Mouse (Mus musculus): Measurements from ENCODE around the gene Shisa7. TPM values are rescaled to one million over a fixed set of nuclear protein-coding genes. Genes with fewer than 3 reads are reported as not detected.
"Not testable (repeated sequence)": the region's sequence is repeated elsewhere in the genome, so short reads cannot be mapped to it uniquely, and the experiment has no call there.

Shisa7 gene
- total RNA-seq, 2 experiments from 2014 or later = 132 to 182 TPM

GRCm38 (mm10) chr7:4806716-4807115 is 37.8 kb downstream of the Shisa7 start:
- no peak for DNase-seq (ENCODE audit: extremely low spot score in 1 of 2, low spot score in 1 of 2)

GRCm38 (mm10) chr7:4802247-4802646 is 42.2 kb downstream of the Shisa7 start:
- no peak for DNase-seq (ENCODE audit: extremely low spot score in 1 of 2, low spot score in 1 of 2)

- DNase-seq (ENCODE audit: extremely low spot score in 1 of 2, low spot score in 1 of 2) = no peak
These were observed 48.6 kb downstream of the Shisa7 start for GRCm38 (mm10) chr7:4795767-4796433.

DNA sequence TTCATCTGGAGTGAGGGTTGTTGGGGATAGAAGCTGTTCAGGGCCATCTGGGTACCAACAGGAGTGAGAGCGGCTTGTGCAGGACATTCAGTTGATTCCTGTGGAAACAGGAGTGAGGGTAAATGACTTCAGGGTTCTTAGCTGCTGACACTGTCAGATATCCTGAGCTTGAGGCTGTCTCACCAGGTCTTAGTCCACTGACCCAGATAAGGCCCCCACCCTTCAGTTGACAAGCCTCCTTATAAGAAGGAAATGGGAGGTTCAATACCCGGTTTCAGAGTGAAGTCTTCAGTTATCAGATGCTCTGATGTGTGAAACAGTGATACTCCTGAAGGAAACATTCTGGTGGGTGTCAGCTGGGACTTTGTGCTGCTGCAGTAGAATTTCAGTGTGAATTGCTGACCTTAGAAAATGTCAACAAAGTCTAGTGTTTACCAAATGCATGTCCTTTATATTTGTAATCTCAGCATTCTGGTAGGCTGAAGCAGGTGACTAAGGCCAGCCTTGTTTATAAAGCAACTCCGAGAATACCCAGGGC is 49.8 kb downstream of the Shisa7 start:
- DNase-seq (ENCODE audit: extremely low spot score in 1 of 2, low spot score in 1 of 2) = no peak

DNA sequence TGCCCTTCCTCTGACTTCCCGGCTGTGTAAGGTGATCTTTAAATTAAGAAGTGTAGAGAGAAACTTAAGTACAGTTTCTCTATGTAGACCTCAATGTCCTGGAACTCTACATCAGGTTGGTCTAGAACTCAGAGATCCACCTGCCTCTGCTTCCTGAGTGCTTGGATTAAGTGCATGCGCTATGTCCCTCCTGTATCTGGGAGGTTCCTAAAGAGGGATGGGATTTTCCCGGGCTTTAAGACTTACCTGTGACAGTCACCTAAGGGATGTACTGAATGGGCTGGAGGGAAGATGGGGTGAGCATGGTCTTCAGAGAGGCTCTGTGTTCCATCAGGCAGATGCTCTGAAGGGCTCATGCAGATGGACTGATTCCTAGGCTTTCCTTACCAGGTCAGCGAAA is 50.8 kb downstream of the Shisa7 start:
- DNase-seq (ENCODE audit: extremely low spot score in 1 of 2, low spot score in 1 of 2) = no peak

DNA sequence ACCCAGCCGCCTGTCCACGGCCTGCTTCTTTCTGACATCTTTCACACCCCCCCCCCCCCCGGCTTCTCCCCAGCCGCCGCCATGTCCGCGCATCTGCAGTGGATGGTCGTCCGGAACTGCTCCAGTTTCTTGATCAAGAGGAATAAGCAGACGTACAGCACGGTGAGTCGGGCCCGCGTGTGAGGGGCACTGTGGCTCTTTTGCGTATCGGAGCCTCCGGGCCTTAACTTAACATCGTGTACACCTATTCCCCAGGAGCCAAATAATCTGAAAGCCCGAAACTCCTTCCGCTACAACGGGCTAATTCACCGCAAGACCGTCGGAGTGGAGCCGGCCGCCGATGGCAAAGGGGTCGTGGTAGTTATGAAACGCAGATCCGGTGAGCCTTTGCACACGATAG is 51.2 kb downstream of the Shisa7 start:
- not testable (repeated sequence) for DNase-seq (ENCODE audit: extremely low spot score in 1 of 2, low spot score in 1 of 2)

DNA sequence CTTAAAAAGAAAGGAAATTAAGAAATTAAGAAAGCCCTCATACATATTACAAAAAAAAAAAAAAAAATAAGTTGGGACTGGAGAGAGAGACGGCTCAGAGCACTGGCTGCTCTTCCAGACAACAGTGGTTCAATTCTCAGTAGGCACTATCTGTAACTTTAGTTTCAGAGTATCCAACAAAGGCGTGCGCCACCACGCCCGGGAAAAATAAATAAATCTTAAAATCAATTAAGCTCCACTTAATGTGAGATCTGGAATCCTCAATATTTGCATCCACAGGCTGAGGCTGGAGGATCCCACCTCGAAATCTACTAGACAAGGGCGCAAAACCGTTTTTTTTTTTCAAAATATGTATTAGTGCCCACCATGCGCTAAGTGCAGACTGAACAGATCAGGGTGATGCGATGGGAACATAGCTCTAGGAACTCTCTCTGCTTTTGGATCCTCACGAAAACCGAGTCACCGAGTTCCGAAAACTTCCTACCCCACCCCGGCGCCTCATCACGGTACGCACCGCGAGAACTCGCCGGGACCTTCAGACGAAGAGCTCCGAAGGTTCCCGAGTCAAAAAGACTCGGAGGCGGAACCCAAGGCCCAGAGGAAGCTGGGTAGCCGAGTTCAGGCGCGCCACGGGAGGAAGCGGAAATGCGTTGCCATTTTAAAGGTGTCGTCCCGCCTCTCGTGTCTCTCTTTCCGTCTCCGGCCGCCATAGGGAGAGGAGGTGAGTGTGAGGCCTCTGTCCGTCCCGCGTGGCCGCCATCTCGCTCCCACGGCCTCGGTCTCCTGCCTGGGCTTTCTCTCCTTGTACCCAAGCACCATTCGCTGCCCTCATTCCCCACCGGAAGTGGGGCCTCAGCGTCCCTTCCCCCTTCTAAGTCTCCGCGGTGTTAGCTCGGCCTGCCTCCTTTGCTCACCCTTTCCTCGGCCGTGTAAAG is 52.0 kb downstream of the Shisa7 start, which contains the start of gene Rpl28:
Gene Rpl28 (plus strand): TSS at position 597 of the 935 bp plus-strand sequence.
- peak; percentile 86 to 89 for DNase-seq (ENCODE audit: extremely low spot score in 1 of 2, low spot score in 1 of 2)

GRCm38 (mm10) chr7:4789436-4789935 is 55.0 kb downstream of the Shisa7 start, which contains the start of gene Tmem238:
TSS of gene Tmem238 (minus strand) at chr7:4789656.
- no peak for DNase-seq (ENCODE audit: extremely low spot score in 1 of 2, low spot score in 1 of 2)

DNA sequence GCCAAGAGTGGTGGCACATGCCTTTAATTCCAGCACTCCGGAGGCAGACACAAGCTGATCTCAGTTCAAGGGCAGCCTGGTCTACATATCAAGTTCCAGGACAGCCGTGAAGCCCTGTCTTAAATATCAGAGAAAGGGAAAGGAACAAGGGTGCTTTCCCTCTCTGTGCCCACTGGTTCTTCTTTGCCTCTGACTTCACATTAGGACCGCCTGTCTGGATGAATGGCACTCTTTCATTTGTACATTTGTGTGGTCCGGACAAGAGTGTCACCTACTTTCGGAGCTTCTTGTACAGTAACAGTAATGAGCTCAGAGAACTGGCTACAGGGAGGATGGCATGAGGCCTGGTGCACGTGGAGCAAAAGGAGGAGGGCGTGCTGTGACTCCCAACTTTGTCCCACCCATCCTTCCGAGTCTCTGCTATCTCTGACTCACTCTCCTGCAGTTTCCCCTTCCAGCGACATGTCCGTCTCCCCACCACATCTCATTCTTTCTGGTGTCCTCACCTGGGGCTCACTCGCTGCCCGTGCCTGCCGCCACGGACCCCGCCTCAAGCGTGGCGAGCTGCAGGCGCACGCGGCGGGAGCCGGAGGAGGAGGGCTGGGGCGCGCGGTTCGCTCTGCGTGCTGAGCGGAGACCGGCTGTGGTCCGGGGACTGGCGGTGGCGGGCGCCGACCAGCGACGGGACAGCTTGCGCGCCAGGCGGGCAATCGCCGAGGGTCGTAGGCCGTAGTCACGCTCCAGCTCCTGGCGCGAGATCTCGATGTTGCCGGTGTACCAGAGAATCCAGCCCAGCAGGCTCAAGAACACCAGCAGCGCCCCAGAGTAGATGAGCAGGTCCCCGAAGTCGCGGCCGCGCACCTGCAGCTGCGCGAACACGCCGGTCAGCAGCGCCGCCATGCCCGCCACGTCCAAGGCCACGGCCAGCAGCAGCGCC is 55.7 kb downstream of the Shisa7 start:
- peak; percentile 45 to 49 for DNase-seq (ENCODE audit: extremely low spot score in 1 of 2, low spot score in 1 of 2)

GRCm38 (mm10) chr7:4783667-4784268 is 60.7 kb downstream of the Shisa7 start:
- DNase-seq (ENCODE audit: extremely low spot score in 1 of 2, low spot score in 1 of 2) = no peak

DNA sequence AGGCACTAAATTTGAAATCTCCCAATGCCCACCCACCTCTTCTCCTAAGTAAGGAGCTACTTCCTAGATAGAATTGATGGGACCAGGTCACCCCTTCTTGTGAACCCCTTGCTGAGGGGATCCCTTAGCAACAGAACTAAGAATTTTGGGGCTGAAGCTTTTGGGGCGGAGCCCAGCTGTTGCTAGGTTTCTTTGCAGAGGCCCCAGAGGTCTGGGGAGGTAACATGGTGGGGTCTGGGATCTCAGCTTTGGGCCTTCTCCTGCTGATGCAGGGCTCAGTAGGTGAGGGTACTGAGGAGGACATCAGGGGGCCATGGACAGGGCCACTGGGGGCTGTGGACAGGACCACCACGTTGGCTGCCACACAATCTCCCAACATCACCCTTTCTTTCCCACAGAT is 61.7 kb downstream of the Shisa7 start, which contains the start of the genes Il11 and Tmem190:
Gene Il11 (minus strand): TSS at position 101 of the 400 bp plus-strand sequence.
Gene Tmem190 (plus strand): TSS at position 179 of the 400 bp plus-strand sequence.
- DNase-seq (ENCODE audit: extremely low spot score in 1 of 2, low spot score in 1 of 2) = no peak

GRCm38 (mm10) chr7:4782130-4782529 is 62.4 kb downstream of the Shisa7 start:
- no peak for DNase-seq (ENCODE audit: extremely low spot score in 1 of 2, low spot score in 1 of 2)

GRCm38 (mm10) chr7:4779921-4780320 is 64.6 kb downstream of the Shisa7 start:
- no peak for DNase-seq (ENCODE audit: extremely low spot score in 1 of 2, low spot score in 1 of 2)

DNA sequence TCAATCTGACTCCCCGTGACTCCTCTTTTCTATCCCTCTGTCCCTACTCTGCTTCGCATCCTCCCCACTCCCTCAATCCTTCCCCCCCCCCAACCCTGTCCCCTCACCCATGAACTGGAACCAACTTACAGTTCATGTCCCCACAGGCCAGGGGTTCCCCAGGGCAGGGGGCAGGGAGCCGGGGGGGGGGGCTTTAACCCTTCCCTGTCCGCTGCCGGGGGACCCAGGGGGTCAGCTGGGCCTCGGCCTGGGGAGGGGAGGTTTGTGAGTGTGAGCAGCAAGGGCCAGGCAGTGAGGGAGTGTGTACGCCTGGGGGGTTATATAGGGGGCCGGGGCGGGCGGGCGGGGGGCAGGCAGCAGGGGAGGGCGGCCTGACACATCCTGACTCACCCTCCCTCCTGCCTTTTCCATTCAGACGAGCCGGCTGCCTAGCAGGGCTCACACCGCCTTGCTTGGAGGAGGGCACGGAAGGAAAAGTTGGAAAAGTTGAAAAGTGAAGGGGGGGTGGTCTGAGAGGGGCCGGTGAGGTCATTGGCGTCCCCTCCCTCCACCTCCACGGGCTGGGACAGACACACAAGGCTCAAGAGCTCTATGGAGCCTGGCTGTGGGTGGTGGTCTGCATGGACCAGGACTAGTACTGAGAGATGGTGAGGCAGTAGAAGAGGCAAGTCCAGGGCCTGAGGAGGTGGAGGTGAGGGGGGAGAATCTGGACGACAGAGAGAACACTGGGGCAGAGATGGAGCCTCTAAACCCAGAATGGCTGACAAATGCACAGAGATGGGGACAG is 66.5 kb downstream of the Shisa7 start:
- DNase-seq (ENCODE audit: extremely low spot score in 1 of 2, low spot score in 1 of 2) = no peak

DNA sequence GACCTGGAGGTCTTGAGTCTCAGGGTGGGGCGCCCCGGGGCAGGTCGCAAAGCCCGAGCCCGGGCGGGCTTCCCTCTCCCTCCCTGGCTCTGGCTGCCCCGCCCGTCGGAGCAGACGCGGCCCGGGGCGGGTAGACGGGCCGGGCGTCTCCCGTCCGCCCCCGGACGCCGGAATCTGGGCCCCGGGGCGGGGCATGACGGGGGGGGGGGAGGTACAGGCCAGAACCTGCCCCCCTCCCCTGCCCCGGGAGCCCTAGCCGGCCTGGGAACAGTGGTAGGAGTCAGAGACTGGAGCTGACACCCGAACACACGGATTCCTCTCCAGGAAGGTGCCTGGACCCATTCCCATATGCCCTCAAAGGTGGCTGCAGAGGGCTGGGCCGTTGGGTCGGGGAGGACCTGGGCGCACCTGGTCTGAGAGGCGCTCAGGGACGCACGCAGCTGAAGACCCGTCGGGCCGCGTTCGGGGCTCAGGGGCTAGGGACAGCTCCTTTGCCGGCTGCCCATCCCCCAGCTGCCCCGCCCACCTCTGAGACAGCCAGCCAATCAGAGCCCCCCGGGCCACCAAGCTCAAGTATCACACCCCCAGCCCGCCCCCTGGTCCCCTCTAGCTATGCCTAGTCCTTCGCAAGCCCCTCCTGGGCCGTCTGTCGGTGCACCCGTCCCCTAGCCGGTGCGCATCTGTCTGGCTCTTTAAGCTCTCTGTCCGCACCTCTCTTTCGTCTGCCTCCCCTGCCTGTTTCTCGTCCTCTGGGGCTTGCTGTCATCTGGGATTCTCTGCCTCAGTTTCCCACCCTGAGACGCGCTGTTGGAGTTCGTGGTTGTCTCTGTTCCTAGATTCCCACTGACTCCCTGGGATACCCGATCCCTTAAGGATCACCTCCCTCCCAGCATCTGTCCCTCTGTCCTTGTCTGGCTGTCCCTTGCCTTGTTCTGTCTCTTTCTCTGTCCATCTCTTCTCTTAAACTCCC is 67.3 kb downstream of the Shisa7 start:
- no peak for DNase-seq (ENCODE audit: extremely low spot score in 1 of 2, low spot score in 1 of 2)

GRCm38 (mm10) chr7:4776131-4776530 is 68.4 kb downstream of the Shisa7 start:
- no peak for DNase-seq (ENCODE audit: extremely low spot score in 1 of 2, low spot score in 1 of 2)

Measured in layer of hippocampus, postnatal 25 days (tissue).